In genomic region chr14:31718332-31718731, GRCm38 (mm10) we compare ENCODE assay signal across 20 mouse cellular contexts.
DNase-seq lines count a peak whose midpoint lies in the region; ATAC-seq and TF ChIP-seq lines count a peak whose summit lies in the region.
"Had no signal": no experiment of that assay in that cellular context is flagged by ENCODE, and none has a peak within 500 bp of the region (broad histone marks: within the 10 kb centered on the region; RNA-seq: fewer than 3 reads in every experiment).

No protein-coding gene starts in this region.

- no peaks in the 10 kb centered on the region for H3K9me3 ChIP-seq in liver, embryonic 11.5 days (ENCODE audit: control insufficient read depth, low read length)
- H3K9me3 ChIP-seq in liver, embryonic 13.5 days (replicated peaks): no peaks in the 10 kb centered on the region
- H3K9me3 ChIP-seq in liver, postnatal 0 days (ENCODE audit: low read length): no peaks in the 10 kb centered on the region
- H3K9me3 ChIP-seq: embryonic facial prominence, embryonic 12.5 days; forebrain, embryonic 13.5 days; heart, embryonic 12.5 days; hindbrain, embryonic 10.5 days; hindbrain, embryonic 15.5 days had no signal

- TF ChIP-seq EP300 in liver, postnatal 0 days (IDR thresholded peaks at IDR 0.05; ENCODE audit: low read depth): peak; percentile 64

- peaks cover 20% of the 10 kb centered on the region for H3K4me1 ChIP-seq in liver, embryonic 11.5 days (replicated peaks; ENCODE audit: control insufficient read depth, insufficient read depth, low read length)
- peaks cover 40% of the 10 kb centered on the region for H3K4me1 ChIP-seq in liver, embryonic 13.5 days (replicated peaks)
- no peaks in the 10 kb centered on the region for H3K4me1 ChIP-seq in liver, postnatal 0 days (ENCODE audit: insufficient read depth)
- H3K4me1 ChIP-seq: embryonic facial prominence, embryonic 12.5 days; forebrain, embryonic 13.5 days; heart, embryonic 12.5 days; hindbrain, embryonic 10.5 days; hindbrain, embryonic 15.5 days had no signal

- no peaks in the 10 kb centered on the region for H3K27me3 ChIP-seq in liver, embryonic 11.5 days (replicated peaks; ENCODE audit: control insufficient read depth, insufficient read depth, low read length)
- H3K27me3 ChIP-seq in liver, embryonic 13.5 days: no peaks in the 10 kb centered on the region
- no peaks in the 10 kb centered on the region for H3K27me3 ChIP-seq in liver, postnatal 0 days (ENCODE audit: insufficient read depth, low read length)
- H3K27me3 ChIP-seq: CH12.LX; embryonic facial prominence, embryonic 12.5 days; forebrain, embryonic 13.5 days; heart, embryonic 12.5 days; hindbrain, embryonic 15.5 days had no signal

- no peak overlapping the region for H3K4me3 ChIP-seq in liver, embryonic 11.5 days (ENCODE audit: low read depth, low read length)
- H3K4me3 ChIP-seq in liver, embryonic 13.5 days (replicated peaks): no peak overlapping the region
- H3K4me3 ChIP-seq in liver, postnatal 0 days (ENCODE audit: low read depth, low read length): no peak overlapping the region
- H3K4me3 ChIP-seq: embryonic facial prominence, embryonic 12.5 days; forebrain, embryonic 13.5 days; heart, adult 2 months; heart, embryonic 12.5 days; hindbrain, embryonic 10.5 days; hindbrain, embryonic 15.5 days had no signal

- ATAC-seq in liver, embryonic 11.5 days (replicated peaks; ENCODE audit: low FRiP score): 0 out of 2 replicates have a peak, but pooled peaks have one; percentile 43
- ATAC-seq in liver, embryonic 13.5 days (ENCODE audit: low read depth): peak; percentile 48; the same call in 1 of the 2 replicates
- ATAC-seq in liver, postnatal 0 days: no peak
- ATAC-seq: forebrain, embryonic 13.5 days; forebrain, postnatal 0 days had no signal

- H3K36me3 ChIP-seq in liver, embryonic 11.5 days (ENCODE audit: control insufficient read depth, insufficient read depth, low read length): peaks cover 19% of the 10 kb centered on the region
- peaks cover 39% of the 10 kb centered on the region for H3K36me3 ChIP-seq in liver, embryonic 13.5 days
- peaks cover 32% of the 10 kb centered on the region for H3K36me3 ChIP-seq in liver, postnatal 0 days (replicated peaks; ENCODE audit: insufficient read depth, low read length)

- DNase-seq in liver, embryonic 11.5 days (ENCODE audit: low spot score): no peak
- DNase-seq in liver: no peak
- no peak for DNase-seq in liver, embryonic 13.5 days
- DNase-seq in liver, postnatal 0 days: no peak
- DNase-seq in cerebellum, adult 11-12 months: no peak
- DNase-seq in urinary bladder, postnatal 36 days (ENCODE audit: low spot score in 2 of 2): no peak
- no peak for DNase-seq in layer of hippocampus, postnatal 25 days (ENCODE audit: extremely low spot score in 1 of 2, low spot score in 1 of 2)
- DNase-seq: adrenal gland, adult 8-10 months; adrenal gland, postnatal 36 days; cerebellum, adult 8-10 months; cerebellum, postnatal 25 days; forebrain, postnatal 0 days; gastrocnemius, postnatal 10 days; heart, adult 2 months had no signal

- no peak overlapping the region for H3K4me2 ChIP-seq in liver, embryonic 11.5 days
- H3K4me2 ChIP-seq in liver, embryonic 13.5 days: no peak overlapping the region
- no peak overlapping the region for H3K4me2 ChIP-seq in liver, postnatal 0 days (ENCODE audit: low read depth, low read length)
- H3K4me2 ChIP-seq: embryonic facial prominence, embryonic 12.5 days; forebrain, embryonic 13.5 days; heart, embryonic 12.5 days; hindbrain, embryonic 15.5 days had no signal

- TF ChIP-seq CTCF in liver, postnatal 0 days (IDR thresholded peaks at IDR 0.05; ENCODE audit: low read depth): no peak

- no peak overlapping the region for H3K9ac ChIP-seq in liver, embryonic 11.5 days (ENCODE audit: low read depth, low read length)
- H3K9ac ChIP-seq in liver, embryonic 13.5 days: no peak overlapping the region
- H3K9ac ChIP-seq in liver, postnatal 0 days (replicated peaks): no peak overlapping the region
- H3K9ac ChIP-seq: embryonic facial prominence, embryonic 12.5 days; forebrain, embryonic 13.5 days; forebrain, postnatal 0 days; heart, embryonic 12.5 days; hindbrain, embryonic 15.5 days had no signal

- 87% methylated on average over 2 of the region's 2 CpGs for WGBS in liver, embryonic 11.5 days
- 44% methylated on average over 2 of the region's 2 CpGs for WGBS in liver, embryonic 13.5 days (ENCODE audit: insufficient replicate concordance)
- WGBS in liver, postnatal 0 days (ENCODE audit: insufficient replicate concordance): 62% methylated on average over 2 of the region's 2 CpGs

- H3K27ac ChIP-seq in liver, embryonic 11.5 days (ENCODE audit: low read depth, low read length): peak overlapping the region; percentile 44
- H3K27ac ChIP-seq in liver, embryonic 13.5 days: peak overlapping the region; percentile 40
- no peak overlapping the region for H3K27ac ChIP-seq in liver, postnatal 0 days (ENCODE audit: low read depth)
- H3K27ac ChIP-seq: embryonic facial prominence, embryonic 12.5 days; forebrain, embryonic 13.5 days; heart, adult 2 months; hindbrain, embryonic 10.5 days; hindbrain, embryonic 15.5 days had no signal
